Mouse (Mus musculus) embryonic facial prominence, embryonic 13.5 days (tissue): ENCODE results near the gene Hist1h2bf. TPM values are rescaled to one million over a fixed set of nuclear protein-coding genes. Genes with fewer than 3 reads are reported as not detected.
"Not testable (repeated sequence)": the region's sequence is repeated elsewhere in the genome, so short reads cannot be mapped to it uniquely, and the experiment has no call there.

Experiments
- ATAC-seq: fragments of 200-750 bp; cut with Nextera tagmentation; 2 replicates; pipeline ENCODE4 v1.8.0; 2017; ENCODE audit warnings: low read depth; ENCODE audit not compliant: insufficient number of reproducible peaks, insufficient read depth, low FRiP score, low TSS enrichment
- H3K27ac ChIP-seq: fragments of 300-500 bp; sonication (generic); 2 replicates; pipeline ENCODE4 v1.5.1; 2015; ENCODE audit warnings: moderate library complexity, mild to moderate bottlenecking, inconsistent platforms
- H3K27me3 ChIP-seq: fragments of 300-500 bp; sonication (generic); 2 replicates; pipeline ENCODE4 v1.6.1; 2015; ENCODE audit warnings: mild to moderate bottlenecking, inconsistent platforms
- H3K36me3 ChIP-seq: fragments of 300-500 bp; sonication (generic); 2 replicates; pipeline ENCODE4 v1.6.1; 2015; ENCODE audit warnings: mild to moderate bottlenecking, inconsistent platforms
- H3K4me1 ChIP-seq: fragments of 300-500 bp; sonication (generic); 2 replicates; pipeline ENCODE4 v1.6.1; 2015; ENCODE audit warnings: inconsistent platforms
- H3K4me2 ChIP-seq: fragments of 300-500 bp; sonication (generic); 2 replicates; pipeline ENCODE4 v1.6.1; 2015; ENCODE audit warnings: moderate library complexity, mild to moderate bottlenecking, inconsistent platforms
- H3K4me3 ChIP-seq: fragments of 300-500 bp; sonication (generic); 2 replicates; pipeline ENCODE4 v1.5.1; 2015; ENCODE audit warnings: mild to moderate bottlenecking, inconsistent platforms
- H3K9ac ChIP-seq: fragments of 300-500 bp; sonication (generic); 2 replicates; pipeline ENCODE4 v1.6.1; 2015; ENCODE audit warnings: mild to moderate bottlenecking, inconsistent platforms
- H3K9me3 ChIP-seq: fragments of 300-500 bp; sonication (generic); 2 replicates; pipeline ENCODE4 v1.6.1; 2016; ENCODE audit warnings: inconsistent platforms
- WGBS: fragments of 180-500 bp; shearing (Covaris S2); methylation state at CpG from one replicate; pipeline ENCODE4 v1.1.7; 2015; ENCODE audit warnings: mixed read lengths; 5-methylcytosine and 5-hydroxymethylcytosine counted together
- polyA plus RNA-seq: library from polyadenylated mRNA; unstranded; fragments of >200 nt; fragmentation: Nextera tagmentation; extraction: Ambion mirVana; gene quantifications from 2 replicates; pipeline ENCODE4 v1.2.1, GENCODE M21; 2015

Hist1h2bf gene
- polyA plus RNA-seq, 1 experiment from 2014 or later: 13.4 TPM

DNA sequence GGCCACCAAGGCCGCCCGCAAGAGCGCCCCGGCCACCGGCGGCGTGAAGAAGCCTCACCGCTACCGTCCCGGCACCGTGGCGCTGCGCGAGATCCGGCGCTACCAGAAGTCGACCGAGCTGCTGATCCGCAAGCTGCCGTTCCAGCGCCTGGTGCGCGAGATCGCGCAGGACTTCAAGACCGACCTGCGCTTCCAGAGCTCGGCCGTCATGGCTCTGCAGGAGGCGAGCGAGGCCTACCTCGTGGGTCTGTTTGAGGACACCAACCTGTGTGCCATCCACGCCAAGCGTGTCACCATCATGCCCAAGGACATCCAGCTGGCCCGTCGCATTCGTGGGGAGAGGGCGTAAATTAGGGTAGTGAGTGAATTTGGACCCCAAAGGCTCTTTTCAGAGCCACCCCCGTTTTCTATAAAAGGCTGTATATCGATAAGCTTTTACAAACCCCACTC is 1.9 kb upstream of the Hist1h2bf start:
- Histone ChIP-seq H3K4me2 (peak overlapping the region; percentile 75), H3K4me3 (peak overlapping the region; percentile 50), H3K4me1 (peaks cover 18% of the 10 kb centered on the region), H3K27ac (peak overlapping the region; percentile 92), H3K9ac (peak overlapping the region; percentile 85)
- WGBS: under 1% methylated on average over 14 of the region's 40 CpGs
- ATAC-seq, H3K27me3 ChIP-seq, H3K9me3 ChIP-seq, H3K36me3 ChIP-seq: not testable (repeated sequence)

- WGBS: under 1% methylated on average over 18 of the region's 18 CpGs
- peak within 1 kb of the TSS; percentile 92 for H3K27ac ChIP-seq
- H3K27me3 ChIP-seq: no peaks in the 10 kb centered on the region
- H3K4me3 ChIP-seq: peak within 1 kb of the TSS; percentile 50
- no peaks in the 10 kb centered on the region for H3K36me3 ChIP-seq
- 0 out of 2 replicates have a peak, but pooled peaks have one; percentile 49 for ATAC-seq
- H3K9ac ChIP-seq: peak within 1 kb of the TSS; percentile 85
- H3K4me2 ChIP-seq: peak within 1 kb of the TSS; percentile 75
- no peaks in the 10 kb centered on the region for H3K9me3 ChIP-seq
- H3K4me1 ChIP-seq: peaks cover 15% of the 10 kb centered on the region
These were observed 1.4 kb upstream of the Hist1h2bf start, which contains the start of gene Hist1h3d for GRCm38 (mm10) chr13:23575271-23575851. Gene Hist1h3d (plus strand): TSS chr13:23575763.

DNA sequence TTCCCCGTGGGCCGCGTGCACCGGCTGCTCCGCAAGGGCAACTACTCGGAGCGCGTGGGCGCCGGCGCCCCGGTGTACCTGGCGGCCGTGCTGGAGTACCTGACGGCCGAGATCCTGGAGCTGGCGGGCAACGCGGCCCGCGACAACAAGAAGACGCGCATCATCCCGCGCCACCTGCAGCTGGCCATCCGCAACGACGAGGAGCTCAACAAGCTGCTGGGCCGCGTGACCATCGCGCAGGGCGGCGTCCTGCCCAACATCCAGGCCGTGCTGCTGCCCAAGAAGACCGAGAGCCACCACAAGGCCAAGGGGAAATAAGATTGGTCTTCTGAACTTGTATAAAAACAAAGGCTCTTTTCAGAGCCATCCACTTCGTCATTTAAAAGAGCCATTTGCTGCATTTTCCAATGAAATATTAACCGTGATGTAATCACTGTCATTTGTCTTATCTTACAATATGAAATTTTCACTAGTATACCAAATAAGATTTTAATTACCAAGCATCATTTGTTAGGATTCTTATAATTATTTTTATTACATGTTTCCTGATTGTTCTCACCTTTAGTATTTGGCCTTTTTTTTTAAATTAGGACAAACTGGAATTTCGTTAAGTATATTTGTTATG is 662 bp upstream of the Hist1h2bf start:
- H3K4me1 ChIP-seq: peaks cover 19% of the 10 kb centered on the region
- peak overlapping the region; percentile 54 for H3K4me3 ChIP-seq
- 0% methylated on average over 9 of the region's 39 CpGs for WGBS
- not testable (repeated sequence) for H3K9me3 ChIP-seq, H3K36me3 ChIP-seq, ATAC-seq, H3K27me3 ChIP-seq
- peak overlapping the region; percentile 67 for H3K9ac ChIP-seq
- peak overlapping the region; percentile 75 for H3K4me2 ChIP-seq
- H3K27ac ChIP-seq: peak overlapping the region; percentile 96

- WGBS: 11% methylated on average over 20 of the region's 20 CpGs
- peak overlapping the region; percentile 85 for H3K9ac ChIP-seq
These were observed 730 bp downstream of the Hist1h2bf start for GRCm38 (mm10) chr13:23573034-23573897.

DNA sequence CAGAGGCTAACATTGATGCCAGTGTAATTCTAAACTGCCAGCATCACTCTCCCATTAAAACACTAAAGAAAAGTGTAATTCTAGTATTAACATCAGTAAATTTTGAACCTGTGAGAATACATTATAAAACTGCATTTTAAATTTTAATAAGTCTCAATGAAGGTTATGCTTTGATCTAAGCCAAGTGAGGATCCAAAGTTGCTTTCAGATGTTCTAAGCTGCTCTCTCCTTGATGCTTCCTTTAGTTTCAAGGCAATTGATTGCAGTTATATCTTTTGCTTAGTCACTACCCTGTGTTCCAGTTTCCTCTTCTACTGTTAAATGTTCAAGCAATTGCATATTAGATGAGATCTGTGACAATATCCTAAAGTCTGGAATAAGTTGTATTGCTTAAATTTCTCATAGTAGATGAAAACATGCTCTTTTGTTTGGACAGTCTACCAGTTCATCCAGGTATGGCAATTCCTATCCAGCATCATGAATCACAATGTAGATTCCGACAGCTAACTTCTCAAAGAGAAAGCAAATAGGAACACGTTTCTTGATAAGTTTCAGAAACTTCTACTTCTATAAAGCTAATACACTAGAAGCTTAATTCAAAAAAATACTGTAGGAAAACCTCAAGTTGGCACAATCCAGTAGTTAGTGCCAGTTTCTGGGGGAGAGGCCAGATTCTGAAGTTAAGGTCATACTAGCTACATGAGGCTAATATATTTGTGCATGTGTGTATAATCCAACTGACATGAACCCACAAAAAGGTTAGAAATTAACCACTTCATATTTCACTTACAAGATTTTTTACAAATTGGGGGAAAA is 1.6 kb downstream of the Hist1h2bf start:
- Histone ChIP-seq H3K9ac (peak overlapping the region; percentile 85), H3K4me1 (peaks cover 19% of the 10 kb centered on the region), H3K9me3 (no peaks in the 10 kb centered on the region), H3K27me3 (no peaks in the 10 kb centered on the region), H3K4me3 (peak overlapping the region; percentile 54), H3K36me3 (no peaks in the 10 kb centered on the region), H3K27ac (peak overlapping the region; percentile 96), H3K4me2 (peak overlapping the region; percentile 75)
- 37% methylated on average over 2 of the region's 2 CpGs for WGBS
- no peak for ATAC-seq

More at GRCm38 (mm10) chr13:23573034-23573897, 730 bp downstream of the Hist1h2bf start:
- Histone ChIP-seq H3K4me1 (peaks cover 19% of the 10 kb centered on the region), H3K4me3 (peak overlapping the region; percentile 54), H3K4me2 (peak overlapping the region; percentile 75), H3K27ac (peak overlapping the region; percentile 96)
- not testable (repeated sequence) for H3K9me3 ChIP-seq, ATAC-seq, H3K36me3 ChIP-seq, H3K27me3 ChIP-seq

GRCm38 (mm10) chr13:23571504-23572217 is 2.3 kb downstream of the Hist1h2bf start:
- H3K27me3 ChIP-seq, H3K36me3 ChIP-seq, H3K9me3 ChIP-seq, ATAC-seq: not testable (repeated sequence)
- H3K27ac ChIP-seq: peak overlapping the region; percentile 96
- H3K9ac ChIP-seq: peak overlapping the region; percentile 85
- peak overlapping the region; percentile 54 for H3K4me3 ChIP-seq
- WGBS: under 1% methylated on average over 15 of the region's 34 CpGs
- peak overlapping the region; percentile 75 for H3K4me2 ChIP-seq
- H3K4me1 ChIP-seq: peaks cover 14% of the 10 kb centered on the region

DNA sequence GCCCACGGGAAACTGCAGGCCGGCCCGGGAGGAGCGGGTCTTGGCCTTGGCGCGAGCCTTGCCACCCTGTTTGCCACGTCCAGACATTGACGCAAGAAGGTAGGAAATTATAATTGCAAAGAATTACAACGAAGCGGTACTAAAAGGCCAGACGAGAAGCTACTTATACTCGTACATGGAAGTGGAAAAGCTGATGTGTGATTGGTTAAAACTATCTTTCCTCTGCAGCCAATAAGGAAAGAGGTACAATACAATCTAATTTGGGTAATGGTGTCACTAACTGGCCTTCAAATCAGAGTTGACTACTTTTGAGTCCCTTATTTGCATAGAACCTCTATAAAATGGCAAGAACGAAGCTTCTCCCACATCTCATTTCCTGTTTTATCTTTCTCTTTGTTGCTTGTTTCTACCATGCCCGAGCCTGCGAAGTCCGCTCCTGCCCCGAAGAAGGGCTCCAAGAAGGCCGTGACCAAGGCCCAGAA is 2.9 kb downstream of the Hist1h2bf start, which contains the start of the genes Hist1h2ae and Hist1h2bg:
TSS of gene Hist1h2ae (minus strand) at position 199 of the 482 bp plus-strand sequence.
TSS of gene Hist1h2bg (plus strand) at position 375 of the 482 bp plus-strand sequence.
- H3K4me2 ChIP-seq: peak within 1 kb of the TSS; percentile 75
- no peaks in the 10 kb centered on the region for H3K27me3 ChIP-seq
- ATAC-seq: peak; percentile 88
- H3K9me3 ChIP-seq: no peaks in the 10 kb centered on the region
- peak within 1 kb of the TSS; percentile 54 for H3K4me3 ChIP-seq
- H3K27ac ChIP-seq: peak within 1 kb of the TSS; percentile 96
- H3K4me1 ChIP-seq: peaks cover 9% of the 10 kb centered on the region
- H3K9ac ChIP-seq: peak within 1 kb of the TSS; percentile 85
- under 1% methylated on average over 18 of the region's 18 CpGs for WGBS
- H3K36me3 ChIP-seq: no peaks in the 10 kb centered on the region

DNA sequence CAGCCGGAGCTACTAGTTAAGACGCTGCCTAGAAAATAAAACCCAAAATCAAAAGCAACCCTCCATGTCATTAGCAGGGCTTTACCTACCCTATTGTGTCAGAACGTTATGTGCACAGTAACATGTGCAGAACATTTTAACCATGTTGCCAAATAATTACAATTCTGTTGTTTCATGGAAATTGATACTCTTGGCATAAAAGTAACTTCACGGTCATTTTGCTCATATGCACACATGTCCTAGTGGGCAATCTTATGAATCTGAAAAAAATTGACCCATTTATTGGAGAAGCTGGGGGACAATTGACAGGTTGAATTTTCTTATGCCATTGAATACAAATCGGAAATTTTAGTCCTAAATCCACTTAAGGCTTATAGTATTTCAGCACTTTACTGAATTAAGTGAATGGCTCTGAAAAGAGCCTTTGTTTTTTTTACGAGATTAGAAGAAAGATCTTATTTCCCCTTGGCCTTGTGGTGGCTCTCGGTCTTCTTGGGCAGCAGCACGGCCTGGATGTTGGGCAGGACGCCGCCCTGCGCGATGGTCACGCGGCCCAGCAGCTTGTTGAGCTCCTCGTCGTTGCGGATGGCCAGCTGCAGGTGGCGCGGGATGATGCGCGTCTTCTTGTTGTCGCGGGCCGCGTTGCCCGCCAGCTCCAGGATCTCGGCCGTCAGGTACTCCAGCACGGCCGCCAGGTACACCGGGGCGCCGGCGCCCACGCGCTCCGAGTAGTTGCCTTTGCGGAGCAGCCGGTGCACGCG is 3.6 kb downstream of the Hist1h2bf start:
- H3K4me1 ChIP-seq, H3K27me3 ChIP-seq, ATAC-seq, H3K36me3 ChIP-seq, H3K9me3 ChIP-seq: not testable (repeated sequence)
- peak overlapping the region; percentile 96 for H3K27ac ChIP-seq
- H3K9ac ChIP-seq: peak overlapping the region; percentile 67
- peak overlapping the region; percentile 75 for H3K4me2 ChIP-seq
- under 1% methylated on average over 25 of the region's 41 CpGs for WGBS
- H3K4me3 ChIP-seq: peak overlapping the region; percentile 54

- Histone ChIP-seq H3K4me1 (0 out of 2 replicates have a peak, but pooled peaks cover 5% of the 10 kb centered on the region), H3K4me2 (no peak overlapping the region), H3K9ac (no peak overlapping the region), H3K36me3 (no peaks in the 10 kb centered on the region), H3K27ac (peak overlapping the region; percentile 98), H3K4me3 (no peak overlapping the region), H3K9me3 (no peaks in the 10 kb centered on the region), H3K27me3 (no peaks in the 10 kb centered on the region)
- ATAC-seq: no peak
- 86% methylated on average over 2 of the region's 2 CpGs for WGBS
These were observed 9.5 kb downstream of the Hist1h2bf start for GRCm38 (mm10) chr13:23564482-23564881.
